Mouse (Mus musculus) testis, postnatal 14 days (tissue): ENCODE data around the gene Gm11027.

ENCODE experiments used
- DNase-seq: peaks from one replicate; pipeline ENCODE4 v3.0.0; 2021; ENCODE audit warnings: low spot score

Gm11027 gene

DNA sequence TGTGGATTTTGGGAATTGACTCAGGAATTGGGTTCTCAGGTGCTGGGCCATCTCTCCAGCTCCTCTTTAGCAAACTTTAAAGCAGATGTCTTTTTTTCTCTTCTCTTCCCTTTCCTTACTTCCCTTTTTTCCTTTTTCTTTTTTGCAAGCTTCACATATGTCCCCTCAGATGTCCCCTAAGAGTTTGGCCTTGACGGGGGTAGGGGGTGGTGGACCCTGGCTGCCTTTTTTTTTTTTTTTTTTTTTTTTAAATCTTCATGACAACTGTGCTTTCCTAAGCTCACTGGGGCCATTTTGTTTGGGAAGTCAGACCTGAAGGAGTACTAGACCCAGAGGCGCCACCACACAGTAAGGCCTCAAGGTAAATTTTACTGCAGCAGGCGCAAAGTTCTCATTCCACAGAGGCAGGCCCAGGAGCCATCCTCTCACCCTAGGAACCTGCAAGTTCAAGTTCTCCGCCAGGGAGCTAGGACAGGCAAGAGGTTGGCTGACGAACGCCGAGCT is 5.0 kb downstream of the Gm11027 start:
- no peak for DNase-seq

DNA sequence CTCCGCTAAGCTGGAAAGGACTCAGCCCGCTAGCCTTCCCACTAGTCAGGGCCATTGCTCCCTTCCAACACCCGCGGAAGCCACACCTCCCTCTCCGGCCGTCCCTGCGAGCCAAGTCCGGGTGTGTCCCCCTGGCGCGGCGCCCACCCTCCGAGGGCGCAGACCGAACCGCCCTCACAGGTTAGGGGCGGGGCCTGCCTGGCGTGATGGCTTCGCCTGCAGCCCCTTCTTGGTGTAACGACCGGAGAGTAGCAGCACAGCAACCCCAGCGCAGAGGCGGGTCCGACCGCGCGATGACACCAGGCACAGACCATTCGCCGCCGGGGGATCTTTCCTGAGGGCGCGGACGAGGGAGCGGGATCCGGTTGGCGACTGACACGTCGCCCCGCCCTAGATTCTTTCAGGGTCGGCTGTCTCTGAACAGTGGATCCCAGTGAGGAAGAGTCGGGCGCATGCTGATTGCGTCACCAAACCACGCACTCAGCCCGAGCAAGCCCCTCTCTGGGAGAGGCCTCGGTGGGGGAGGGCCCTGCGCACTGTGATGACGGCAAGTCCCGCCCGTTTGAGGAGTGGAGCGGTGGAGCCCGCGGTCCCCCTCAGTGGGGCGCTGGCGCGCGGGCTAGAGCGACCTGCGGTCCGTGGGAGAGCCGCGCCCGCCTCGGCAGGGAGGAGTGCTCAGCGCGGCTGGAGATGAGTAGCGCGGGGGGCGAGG is 5.6 kb downstream of the Gm11027 start, which contains the start of gene Esyt2:
Esyt2 (plus strand) TSS at position 544 of the 712 bp plus-strand sequence.
- DNase-seq: peak; percentile 100

DNA sequence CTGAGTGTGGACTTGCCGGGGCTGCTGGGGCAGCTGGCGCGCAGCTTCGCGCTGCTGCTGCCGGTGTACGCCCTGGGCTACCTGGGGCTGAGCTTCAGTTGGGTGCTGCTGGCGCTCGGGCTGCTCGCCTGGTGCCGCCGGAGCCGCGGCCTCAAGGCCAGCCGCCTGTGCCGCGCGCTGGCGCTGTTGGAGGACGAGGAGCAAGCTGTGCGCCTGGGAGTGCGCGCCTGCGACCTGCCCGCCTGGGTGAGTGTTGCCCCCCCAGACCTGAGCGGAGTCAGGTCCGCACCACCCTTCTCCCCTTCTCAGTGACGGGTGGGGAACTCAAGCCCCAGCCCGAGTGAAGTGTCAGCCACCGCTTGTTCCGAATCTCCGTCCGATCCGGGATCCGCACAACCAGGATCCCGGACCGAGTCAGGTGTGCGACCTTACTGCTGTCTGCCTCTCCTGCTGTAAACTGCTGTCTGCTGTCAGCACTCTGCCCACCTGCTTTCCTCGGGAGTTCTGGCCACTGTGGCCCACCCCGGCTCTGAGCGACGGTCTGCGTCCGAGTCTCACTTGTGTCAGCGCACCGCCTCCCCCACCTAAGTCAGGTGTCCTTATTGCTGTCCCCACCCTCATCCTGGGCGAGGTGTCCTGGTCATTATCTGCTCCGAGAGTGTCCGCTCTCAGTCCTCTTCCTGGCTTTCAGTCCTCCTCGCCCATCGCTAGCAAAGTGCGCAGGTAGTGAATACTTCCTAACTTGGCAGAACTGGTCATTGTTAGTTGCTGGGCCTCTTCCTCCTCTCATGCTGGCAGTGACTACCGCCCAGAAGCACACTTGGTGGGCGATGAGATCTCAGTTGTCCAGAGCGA is 6.5 kb downstream of the Gm11027 start:
- DNase-seq: no peak

DNA sequence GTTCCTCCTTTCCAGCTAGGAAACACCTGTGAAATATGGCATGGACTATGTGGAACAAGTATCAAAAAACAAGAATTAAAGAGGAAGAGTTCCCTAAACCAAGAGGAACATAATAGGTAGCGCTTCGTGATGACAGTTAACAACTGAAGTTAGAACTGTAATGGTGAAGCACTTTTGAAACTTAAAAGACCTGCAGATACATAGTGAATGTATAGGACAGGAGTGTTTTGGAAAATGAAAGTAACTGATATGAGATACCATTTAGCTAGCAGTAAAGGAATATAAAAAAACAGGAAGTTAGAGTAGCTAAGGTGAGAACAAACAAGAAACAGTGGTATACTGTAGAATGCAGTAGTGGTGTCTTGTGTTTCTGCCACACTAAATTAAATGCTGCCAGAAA is 7.7 kb downstream of the Gm11027 start:
- no peak for DNase-seq

DNA sequence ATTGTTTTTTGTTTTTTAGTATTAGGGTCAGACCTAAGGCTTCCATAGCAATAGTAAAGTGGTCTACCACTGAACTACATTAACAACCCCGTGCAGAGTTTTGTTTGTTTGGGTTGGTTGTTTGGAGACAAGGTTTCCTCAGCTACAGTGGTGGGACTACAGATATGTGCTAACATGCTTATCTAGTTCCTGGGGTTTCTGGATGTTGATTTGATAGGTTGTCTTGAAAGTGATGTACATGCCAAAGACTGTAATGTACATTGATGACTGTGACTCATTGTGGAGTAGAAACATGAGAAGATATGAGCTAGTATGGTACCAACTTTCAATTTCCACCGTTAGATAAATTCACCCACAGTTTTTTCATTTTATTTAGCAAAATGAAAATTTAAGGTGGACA is 8.3 kb downstream of the Gm11027 start:
- DNase-seq: no peak

DNA sequence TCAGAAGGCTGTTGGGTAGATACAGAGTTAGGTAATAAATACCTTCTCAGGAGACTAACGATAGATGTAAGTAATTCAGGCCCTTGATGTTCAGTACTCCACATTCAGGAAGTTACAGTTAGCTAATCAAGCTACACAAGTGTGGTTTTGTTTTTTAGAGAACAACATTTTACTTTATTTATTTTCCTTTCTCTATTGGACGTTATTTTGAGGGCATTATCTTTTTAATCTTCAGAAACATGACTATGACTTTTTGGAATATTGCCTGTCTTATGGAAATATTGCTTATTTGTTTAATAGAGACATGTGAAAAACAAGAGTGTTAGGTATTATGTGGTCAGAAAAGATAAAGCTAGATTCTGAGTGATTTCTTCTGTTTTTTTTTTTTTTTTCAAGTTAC is 18.0 kb downstream of the Gm11027 start:
- no peak for DNase-seq

DNA sequence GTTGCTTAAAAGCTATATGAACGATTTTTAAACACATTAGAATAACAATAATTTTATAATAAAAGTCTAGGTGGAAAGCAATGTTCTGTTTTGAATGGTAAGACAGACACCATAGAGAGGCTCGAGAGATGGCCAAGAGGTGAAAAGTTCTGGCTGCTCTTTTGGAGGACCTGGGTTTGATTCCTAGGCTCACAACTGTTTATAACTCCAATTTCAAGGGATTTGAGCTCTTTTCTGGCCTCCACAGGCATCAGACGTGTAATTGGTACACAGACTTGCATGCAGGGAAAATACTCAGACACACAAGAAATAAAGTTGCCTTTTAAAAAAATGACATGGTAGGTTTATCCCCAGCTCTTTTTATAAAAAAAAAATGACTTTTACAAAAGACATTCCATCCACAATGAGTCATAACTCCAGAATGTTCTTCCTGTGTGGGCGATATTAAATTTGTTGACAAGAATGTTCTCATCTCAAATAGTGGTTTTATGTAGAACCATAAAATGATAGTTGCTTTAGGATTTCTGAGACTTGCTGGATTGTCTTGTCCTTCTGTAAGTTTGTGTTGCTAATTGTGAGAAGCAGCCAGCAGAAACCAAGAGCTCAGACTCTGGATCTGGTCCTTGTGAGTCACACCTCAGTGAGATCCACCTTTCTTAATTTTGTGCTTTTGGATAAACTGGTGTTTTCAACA is 18.6 kb downstream of the Gm11027 start:
- DNase-seq: no peak

DNA sequence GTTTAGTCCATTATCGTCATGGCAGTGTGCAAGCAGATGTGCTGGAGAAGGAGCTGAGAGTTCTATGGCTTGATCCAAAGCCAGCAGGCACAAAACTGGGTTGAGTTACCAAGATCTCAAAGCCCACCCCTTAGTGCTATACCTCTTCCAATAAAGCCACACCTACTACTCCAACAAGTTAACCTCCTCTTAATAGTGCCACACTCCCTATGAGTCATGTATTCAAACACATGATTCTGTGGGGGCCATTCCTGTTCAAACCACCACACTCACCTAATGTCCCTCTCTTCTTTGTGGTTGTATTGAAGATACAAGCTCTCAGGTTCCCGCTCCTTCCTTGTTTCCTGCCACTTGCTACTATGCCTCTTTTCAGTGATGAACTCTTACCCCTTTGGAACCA is 24.7 kb downstream of the Gm11027 start:
- DNase-seq: no peak

DNA sequence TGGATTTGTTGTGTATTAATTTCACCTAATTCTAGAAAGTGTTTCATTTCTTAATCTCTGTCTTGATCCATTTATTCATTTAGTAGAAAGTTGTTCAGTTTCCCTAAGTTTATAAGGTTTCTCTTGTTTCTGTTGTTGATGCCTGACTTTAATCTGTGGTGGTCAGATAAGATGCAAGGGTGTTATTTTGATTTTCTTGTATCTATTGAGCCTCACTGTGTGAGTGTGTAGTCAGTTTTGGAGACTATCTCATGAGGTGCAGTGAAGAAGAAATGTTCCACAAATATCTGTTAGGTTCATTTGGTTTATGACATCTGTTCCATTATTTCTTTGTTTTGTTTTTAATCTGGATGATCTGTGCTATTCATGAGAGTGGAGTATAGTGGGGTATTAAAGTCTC is 27.0 kb downstream of the Gm11027 start:
- DNase-seq: no peak

DNA sequence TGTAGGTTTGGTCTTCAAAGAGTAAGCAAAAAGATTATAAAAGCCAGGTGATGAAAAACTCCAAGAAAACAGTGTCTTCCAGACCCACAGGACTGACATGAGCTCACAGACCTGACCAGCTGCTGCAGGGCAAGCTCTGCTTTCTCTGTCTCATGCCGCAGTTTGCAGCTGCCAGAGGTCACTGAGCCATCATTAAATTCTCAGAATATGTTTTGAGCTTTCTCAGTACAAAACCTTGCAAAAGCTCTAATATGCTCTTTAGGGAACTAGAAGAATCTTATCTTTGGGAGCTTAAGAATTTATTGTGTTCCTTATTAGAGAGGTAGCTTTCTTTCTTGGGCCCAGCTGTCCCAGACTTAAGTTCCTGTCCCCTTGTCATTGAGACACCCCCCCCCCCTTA is 30.9 kb downstream of the Gm11027 start:
- DNase-seq: no peak

DNA sequence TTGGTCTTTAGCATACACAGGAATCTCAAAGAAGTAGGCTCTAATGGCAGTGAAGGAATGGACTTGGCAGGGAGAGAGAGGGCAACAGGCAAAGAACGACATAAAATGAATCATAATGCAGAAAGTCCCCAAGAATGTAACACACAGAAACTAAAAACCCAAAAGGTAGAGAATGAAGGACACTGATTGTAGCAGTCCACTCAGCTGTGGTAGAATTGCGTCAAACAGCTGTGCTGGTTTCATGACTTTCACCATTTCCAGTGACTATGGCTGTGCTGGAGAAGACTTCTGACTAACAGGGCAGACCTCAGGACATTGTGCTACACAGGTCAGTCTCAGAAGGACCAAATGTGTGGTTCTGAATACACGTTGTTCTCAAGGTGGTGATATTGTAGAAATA is 32.7 kb downstream of the Gm11027 start:
- no peak for DNase-seq

DNA sequence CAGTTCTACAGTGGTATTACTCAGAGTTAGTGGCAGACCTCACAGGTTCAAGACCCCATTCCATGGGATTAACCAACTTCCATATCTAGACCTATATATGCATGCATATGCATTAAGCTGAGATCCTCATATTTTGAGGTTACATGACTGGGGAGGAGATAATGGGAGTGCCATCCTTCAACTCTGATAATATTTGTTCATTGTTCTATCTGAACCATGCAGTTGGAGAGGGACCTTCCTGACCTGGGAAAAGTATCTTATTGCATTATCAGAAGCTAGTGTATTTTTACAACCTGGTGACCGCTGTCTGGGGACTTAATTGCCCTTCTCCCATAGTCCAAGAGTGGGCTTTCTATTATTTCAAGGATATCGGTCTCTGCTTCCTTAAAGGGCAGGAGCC is 33.4 kb downstream of the Gm11027 start:
- DNase-seq: no peak

DNA sequence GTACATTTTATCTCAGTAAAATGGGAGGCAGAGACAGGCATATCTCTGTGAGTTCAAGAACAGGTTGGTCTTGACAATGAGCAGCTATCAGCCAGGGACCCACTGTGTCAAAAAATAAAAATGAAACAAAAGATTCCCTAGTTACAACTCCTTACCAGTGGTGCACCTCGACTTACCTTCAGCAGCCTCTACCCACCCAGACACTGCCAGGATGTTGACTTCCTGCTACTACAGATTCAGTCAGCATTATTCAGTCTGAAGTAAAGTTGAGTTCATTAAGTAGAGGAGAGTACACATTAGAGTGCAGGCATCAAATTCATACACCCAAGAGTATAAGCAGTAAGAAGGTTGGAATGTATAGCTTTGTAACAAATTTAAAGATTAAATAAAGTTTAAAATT is 38.6 kb downstream of the Gm11027 start:
- no peak for DNase-seq

DNA sequence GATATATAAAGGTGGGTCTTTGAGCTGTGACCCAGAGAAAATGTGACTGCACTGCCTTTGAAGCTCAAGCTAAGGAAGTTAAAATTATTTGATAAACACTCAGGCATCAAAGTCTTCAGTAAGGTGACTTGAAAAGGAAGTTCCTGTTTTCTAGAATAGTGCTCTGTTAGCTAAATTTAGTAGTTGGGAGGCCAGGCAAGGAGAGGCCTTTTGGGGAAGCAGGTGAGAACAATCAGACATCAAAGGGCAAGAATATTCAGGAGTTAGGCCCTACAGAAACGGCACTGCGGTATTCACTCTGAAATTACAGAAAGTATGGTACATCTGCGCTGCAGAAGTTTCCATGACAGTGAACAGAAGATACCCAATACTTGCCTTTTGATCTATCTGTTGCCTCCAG is 40.3 kb downstream of the Gm11027 start:
- no peak for DNase-seq

DNA sequence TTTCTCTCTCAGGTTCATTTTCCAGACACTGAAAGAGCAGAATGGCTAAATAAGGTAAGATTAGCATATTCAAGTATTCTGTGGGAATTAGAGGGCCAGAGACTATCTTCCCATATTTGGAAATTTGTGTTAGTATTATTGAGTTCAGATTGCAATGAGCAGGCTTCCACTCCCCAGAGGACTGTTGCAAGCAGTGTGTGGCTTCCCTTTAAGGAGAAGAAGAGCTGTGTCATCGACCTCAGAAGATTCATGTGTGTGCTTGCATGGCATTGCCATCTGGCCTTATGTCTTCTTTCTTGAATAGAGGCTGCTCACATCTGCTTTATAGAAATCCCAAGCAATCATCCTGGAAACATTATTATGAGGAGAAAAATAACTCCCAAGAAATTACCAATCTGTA is 42.6 kb downstream of the Gm11027 start:
- no peak for DNase-seq
